Mouse (Mus musculus) naive thymus-derived CD4-positive, alpha-beta T cell, adult 2 months (primary cell): ENCODE results near the gene 4930555G01Rik.
"Not testable (repeated sequence)": the region's sequence is repeated elsewhere in the genome, so short reads cannot be mapped to it uniquely, and the experiment has no call there.

ENCODE experiments used
- DNase-seq: peaks from one replicate; pipeline ENCODE4 v3.0.0-alpha.2; 2011; ENCODE audit warnings: low read depth

Gene 4930555G01Rik

DNA sequence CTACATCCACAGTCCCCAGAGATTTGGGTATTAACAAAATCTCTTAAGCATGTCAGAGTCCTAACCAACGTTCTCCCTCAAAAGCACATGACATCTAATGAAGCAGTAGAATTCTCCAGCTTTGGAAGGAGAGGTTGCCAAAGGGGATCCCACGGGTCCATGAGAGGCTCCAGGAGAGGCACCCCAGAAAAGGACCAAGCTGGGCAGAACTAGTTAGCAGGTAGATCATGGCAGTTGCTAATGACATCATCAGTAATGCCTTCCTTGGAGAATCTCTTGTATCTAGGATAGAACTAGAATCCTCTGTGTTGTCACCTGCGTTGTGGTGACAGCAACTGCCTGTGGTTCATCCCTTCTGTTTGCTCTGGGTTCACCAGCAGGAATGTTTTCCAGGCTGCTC is at the start of gene 4930555G01Rik:
4930555G01Rik (plus strand) TSS at position 301 of the 400 bp plus-strand sequence.
- not testable (repeated sequence) for DNase-seq

DNA sequence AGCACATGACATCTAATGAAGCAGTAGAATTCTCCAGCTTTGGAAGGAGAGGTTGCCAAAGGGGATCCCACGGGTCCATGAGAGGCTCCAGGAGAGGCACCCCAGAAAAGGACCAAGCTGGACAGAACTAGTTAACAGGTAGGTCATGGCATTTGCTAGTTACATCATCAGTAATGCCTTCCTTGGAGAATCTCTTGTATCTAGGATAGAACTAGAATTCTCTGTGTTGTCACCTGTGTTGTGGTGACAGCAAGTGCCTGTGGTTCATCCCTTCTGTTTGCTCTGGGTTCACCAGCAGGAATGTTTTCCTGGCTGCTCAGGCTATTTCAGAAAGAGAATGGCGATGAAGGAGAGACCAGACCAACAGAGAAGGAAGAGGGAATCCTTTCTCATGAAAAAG is 34.8 kb upstream of the 4930555G01Rik start, which contains the start of gene Gm3298:
Gm3298 (plus strand) TSS at position 301 of the 400 bp plus-strand sequence.
- not testable (repeated sequence) for DNase-seq

DNA sequence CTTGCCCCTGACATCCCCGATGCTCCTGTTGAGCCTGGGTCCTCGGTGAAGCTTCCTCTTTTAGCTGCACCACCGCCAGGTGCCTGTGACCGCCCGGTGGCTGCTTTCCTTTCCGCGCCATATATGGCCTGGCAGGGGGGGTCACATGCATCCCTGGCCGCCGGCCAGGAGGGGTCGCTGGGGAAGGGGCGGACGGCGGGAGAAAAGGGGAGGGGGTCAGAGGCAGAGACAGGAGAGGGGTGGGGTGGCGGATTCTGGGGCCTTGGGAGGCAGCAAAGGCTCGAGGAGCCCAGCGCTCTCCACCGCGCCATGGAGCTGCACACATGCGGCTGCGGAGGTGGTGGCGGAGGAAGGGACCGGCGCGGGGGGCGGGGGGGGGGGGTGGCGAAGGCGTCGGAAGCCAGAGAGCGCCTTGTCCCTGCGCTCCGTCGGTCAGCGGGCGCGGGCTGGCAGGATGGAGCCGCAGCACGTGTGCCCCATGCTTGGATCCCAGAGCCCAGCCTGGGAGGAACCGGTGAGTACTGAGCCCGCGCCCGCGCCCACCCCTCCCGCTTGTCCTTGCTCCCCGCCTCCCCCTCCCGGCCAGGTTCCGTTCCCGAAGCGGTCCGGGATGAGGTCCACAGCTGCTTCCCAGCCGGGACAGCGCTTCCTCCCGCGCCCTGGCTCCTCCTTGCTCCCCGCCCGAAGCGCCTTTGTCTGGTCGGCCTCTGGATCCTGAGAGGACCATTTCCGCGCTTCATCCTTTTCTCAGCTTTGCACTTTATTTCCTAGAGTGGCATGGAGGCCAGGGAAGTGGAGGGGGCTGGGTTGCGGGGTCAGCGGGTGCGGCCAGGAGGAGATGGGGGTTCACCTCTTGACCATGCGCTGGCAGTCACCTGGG is 20.4 kb downstream of the 4930555G01Rik start, which contains the start of gene Gm8281:
Gm8281 (plus strand) TSS at position 430 of the 880 bp plus-strand sequence.
- DNase-seq: not testable (repeated sequence)
